Mouse (Mus musculus): ENCODE data around the gene Pde4a.
A peak's percentile ranks its signal among the peaks of the same experiment; 100 is the strongest.
"Not testable (repeated sequence)": the region's sequence is repeated elsewhere in the genome, so short reads cannot be mapped to it uniquely, and the experiment has no call there.

Gene Pde4a

DNA sequence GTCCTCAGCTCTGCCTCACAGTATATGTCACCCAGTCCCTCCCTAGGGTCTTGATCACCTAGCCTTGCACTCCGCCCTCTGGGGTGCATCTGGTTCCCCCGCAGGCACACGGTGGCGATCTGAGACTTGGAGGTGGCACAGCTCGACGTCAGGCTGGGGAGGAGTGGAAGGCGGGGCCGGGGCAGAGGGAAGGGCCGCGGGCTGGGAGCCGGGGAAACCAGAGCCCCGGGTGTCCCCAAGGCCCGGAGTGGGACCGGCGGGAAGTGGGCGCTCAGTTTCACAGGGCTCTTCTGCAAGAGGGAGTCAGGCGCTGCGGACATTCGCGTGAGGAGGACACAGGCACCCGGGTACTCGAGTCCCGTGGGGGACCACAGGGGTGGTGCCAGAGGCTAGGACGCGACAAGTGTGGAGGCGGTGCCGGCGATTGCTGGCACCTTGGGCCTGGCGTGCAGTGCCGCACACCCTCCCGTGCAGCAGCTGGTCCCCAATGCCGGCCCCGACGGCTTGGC, 18.4 kb downstream of the Pde4a start:
- DNase-seq: peak; percentile 69

GRCm38 (mm10) chr9:21184733-21185132, 19.2 kb downstream of the Pde4a start:
- DNase-seq: no peak

- no peak for DNase-seq
Measured at GRCm38 (mm10) chr9:21185436-21185835, 19.9 kb downstream of the Pde4a start.

GRCm38 (mm10) chr9:21189905-21190304, 24.4 kb downstream of the Pde4a start:
- peak; percentile 58 for DNase-seq

- no peak for DNase-seq
Measured at GRCm38 (mm10) chr9:21190670-21191069, 25.2 kb downstream of the Pde4a start.

GRCm38 (mm10) chr9:21193786-21194185, 28.3 kb downstream of the Pde4a start:
- DNase-seq: no peak

GRCm38 (mm10) chr9:21194787-21195493, 29.4 kb downstream of the Pde4a start:
- DNase-seq: no peak

GRCm38 (mm10) chr9:21195736-21196505, 30.4 kb downstream of the Pde4a start:
- DNase-seq: not testable (repeated sequence)

- no peak for DNase-seq
Measured at GRCm38 (mm10) chr9:21196521-21197433, 31.3 kb downstream of the Pde4a start.

- DNase-seq: no peak
Measured at GRCm38 (mm10) chr9:21197981-21198380, 32.5 kb downstream of the Pde4a start.

DNA sequence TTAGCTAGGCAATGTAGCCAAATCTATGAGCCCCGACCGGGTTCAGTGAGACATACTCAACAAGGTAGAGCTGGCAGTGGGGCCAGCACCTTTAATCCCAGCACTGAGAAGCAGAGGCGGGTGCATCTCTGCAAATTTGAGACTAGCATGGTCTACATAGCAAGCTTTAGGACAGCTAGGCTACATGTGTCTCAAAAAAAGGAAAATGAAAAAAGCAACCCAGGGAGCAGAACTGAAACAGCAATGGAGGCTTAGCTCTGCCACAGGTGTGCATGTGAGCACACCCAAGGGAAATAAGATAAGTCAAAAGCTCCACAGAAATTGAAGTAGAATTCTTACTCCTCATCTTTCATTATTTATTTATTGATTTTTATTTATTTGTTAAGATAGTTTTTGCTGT, 33.4 kb downstream of the Pde4a start:
- no peak for DNase-seq

DNA sequence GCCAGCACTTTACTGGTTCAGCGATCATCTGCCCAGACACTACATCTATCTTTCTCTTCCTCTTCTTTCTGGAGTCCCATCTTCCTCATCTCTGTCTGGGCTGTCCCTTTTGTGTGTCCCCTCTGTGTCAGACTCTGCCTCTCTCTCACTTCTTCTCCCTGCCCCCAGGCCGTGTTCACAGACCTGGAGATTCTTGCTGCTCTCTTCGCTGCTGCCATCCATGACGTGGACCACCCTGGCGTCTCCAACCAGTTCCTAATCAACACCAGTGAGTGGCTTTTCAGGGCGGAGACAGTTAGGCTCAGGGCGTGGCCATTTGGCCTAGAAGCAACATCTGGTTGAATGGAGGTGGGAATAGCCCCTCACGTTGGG, 38.6 kb downstream of the Pde4a start:
- no peak for DNase-seq

GRCm38 (mm10) chr9:21204528-21205272, 39.2 kb downstream of the Pde4a start:
- DNase-seq: no peak

DNA sequence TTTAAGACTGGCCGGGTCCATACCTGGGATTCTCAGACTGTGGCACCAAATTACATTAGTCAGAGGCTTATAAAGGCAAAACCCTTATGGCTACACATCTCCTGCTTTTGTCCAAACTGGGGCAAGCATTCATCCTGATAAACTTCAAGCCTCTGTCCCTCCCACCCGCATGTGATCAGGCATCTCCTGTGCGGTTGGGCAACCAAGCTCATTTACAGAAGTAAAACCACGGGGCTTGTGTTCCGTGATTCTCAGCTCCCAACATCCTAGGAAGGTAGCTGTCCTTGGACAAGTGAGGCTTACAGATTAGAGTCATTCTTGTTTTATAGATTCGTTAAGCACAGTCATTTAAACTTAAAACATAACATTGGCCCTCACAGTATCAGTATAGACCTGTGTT, 41.3 kb downstream of the Pde4a start:
- DNase-seq: no peak

DNA sequence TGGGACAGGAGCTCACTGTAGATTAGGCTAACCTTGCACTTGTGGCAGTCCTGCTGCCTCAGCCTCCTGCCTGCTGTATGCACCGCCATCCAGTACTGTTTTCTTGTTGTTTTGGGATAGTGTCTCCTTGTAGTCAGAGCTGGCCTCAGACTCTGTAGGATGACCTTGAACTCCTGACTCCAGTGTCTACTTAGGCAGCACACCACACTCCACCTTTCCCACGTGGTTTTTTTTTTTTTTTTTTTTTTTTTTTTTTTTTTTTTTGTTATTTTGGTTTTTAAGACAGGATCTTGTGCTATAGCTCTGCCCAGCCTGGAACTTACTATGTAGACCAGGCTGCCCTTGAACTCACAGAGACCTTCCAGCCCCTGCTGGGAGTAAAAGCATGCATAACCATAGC, 43.1 kb downstream of the Pde4a start:
- DNase-seq: no peak

- DNase-seq: no peak
Measured at GRCm38 (mm10) chr9:21210821-21211220, 45.3 kb downstream of the Pde4a start.

DNA sequence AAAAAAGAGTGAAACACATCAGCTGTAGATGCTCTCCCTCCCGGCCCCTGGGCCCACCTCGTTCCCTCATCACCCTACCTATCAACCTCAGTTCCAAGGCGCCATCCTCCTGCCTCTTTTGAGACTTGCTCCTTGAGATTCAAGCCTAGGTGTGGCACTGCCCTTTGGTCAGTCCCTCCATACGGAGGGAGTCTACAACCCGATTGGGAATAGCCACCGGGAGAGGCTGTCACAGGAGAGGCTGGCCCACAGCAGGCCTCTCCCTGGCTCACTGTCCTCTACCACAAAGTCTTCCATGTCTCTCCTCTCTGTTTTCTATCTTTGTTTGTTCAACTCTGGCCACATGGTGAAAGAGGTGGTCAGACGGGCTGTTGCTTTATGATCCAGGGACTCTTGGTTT, 46.1 kb downstream of the Pde4a start:
- DNase-seq: no peak

- DNase-seq: no peak
Measured at GRCm38 (mm10) chr9:21213617-21214190, 48.2 kb downstream of the Pde4a start.

DNA sequence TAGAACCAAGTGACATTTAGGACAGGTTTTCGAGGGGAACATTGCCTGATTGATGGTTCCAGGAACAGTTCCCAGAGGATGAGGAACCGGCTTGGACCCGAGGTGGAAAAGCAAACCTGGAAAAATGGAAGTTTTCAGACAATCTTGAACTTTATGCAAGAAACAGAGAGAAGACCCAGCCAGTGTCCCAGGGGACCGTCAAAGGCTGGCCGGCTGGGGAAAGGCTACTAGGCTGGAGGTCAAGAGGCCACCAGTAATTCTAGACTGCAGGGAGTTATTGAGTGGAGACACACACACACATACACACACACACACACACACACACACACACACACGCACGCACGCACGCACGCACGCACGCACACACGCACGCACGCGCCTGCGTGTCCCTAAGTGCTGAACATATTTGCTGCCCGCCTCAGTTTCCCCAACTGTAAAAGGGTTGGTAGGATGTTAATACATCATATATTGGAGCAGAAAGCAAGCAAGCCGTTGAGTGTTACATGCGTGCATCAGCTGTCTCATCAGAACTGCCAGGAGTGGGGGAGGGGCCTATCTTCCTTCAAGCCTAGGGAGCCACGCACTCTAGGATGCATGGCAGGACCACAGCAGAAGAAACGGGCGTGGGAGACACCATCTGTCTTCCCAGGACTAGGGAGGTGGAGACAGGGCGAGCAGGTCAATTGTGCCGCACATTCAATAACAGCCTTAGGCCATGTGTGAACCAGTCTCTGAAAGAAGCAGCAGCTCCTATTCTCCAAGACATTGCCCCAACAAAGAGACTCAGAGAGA, 50.7 kb downstream of the Pde4a start:
- DNase-seq: no peak

GRCm38 (mm10) chr9:21219820-21220219, 54.3 kb downstream of the Pde4a start:
- DNase-seq: no peak
